Mouse (Mus musculus) liver, embryonic 11.5 days (tissue): ENCODE results near the gene Hspg2. TPM values are rescaled to one million over a fixed set of nuclear protein-coding genes. Genes with fewer than 3 reads are reported as not detected.

Experiments used
- ATAC-seq: fragments of 200-750 bp; cut with Nextera tagmentation; replicated peaks from 2 replicates; pipeline ENCODE4 v1.8.0; 2017; ENCODE audit warnings: moderate number of reproducible peaks, mild to moderate bottlenecking, moderate TSS enrichment, moderate library complexity; ENCODE audit not compliant: low FRiP score
- DNase-seq: peaks from one replicate; pipeline ENCODE4 v3.0.0-alpha.2; 2017; ENCODE audit warnings: low spot score
- H3K27ac ChIP-seq: fragments of 300-500 bp; sonication (generic); 2 replicates; pipeline ENCODE4 v1.5.1; 2014; ENCODE audit warnings: mild to moderate bottlenecking, low read depth, low read length, control low read depth
- H3K27me3 ChIP-seq: fragments of 300-500 bp; sonication (generic); replicated peaks from 2 replicates; pipeline ENCODE4 v1.6.1; 2014; ENCODE audit warnings: low read length, mixed read lengths; ENCODE audit not compliant: control insufficient read depth, insufficient read depth
- H3K36me3 ChIP-seq: fragments of 300-500 bp; sonication (generic); 2 replicates; pipeline ENCODE4 v1.6.1; 2014; ENCODE audit warnings: mild to moderate bottlenecking, low read length, moderate library complexity, mixed read lengths; ENCODE audit not compliant: control insufficient read depth, insufficient read depth
- H3K4me1 ChIP-seq: fragments of 300-500 bp; sonication (generic); replicated peaks from 2 replicates; pipeline ENCODE4 v1.6.1; 2014; ENCODE audit warnings: low read length, mixed read lengths; ENCODE audit not compliant: control insufficient read depth, insufficient read depth
- H3K4me2 ChIP-seq: fragments of 300-500 bp; sonication (generic); 2 replicates; pipeline ENCODE4 v1.6.1; 2014; ENCODE audit warnings: mild to moderate bottlenecking, control low read depth, moderate library complexity
- H3K4me3 ChIP-seq: fragments of 300-500 bp; sonication (generic); 2 replicates; pipeline ENCODE4 v1.5.1; 2014; ENCODE audit warnings: low read depth, low read length, control low read depth
- H3K9ac ChIP-seq: fragments of 300-500 bp; sonication (generic); 2 replicates; pipeline ENCODE4 v1.6.1; 2014; ENCODE audit warnings: low read depth, low read length, control low read depth
- H3K9me3 ChIP-seq: fragments of 300-500 bp; sonication (generic); 2 replicates; pipeline ENCODE4 v1.6.1; 2016; ENCODE audit warnings: low read length, inconsistent platforms, mixed read lengths; ENCODE audit not compliant: control insufficient read depth
- WGBS: fragments of 180-500 bp; shearing (Covaris S2); extraction: QIAGEN DNeasy Blood & Tissue Kit; methylation state at CpG from one replicate; pipeline ENCODE4 v1.1.7; 2014; 5-methylcytosine and 5-hydroxymethylcytosine counted together
- polyA plus RNA-seq: library from polyadenylated mRNA; unstranded; fragments of >200 nt; fragmentation: Nextera tagmentation; extraction: Ambion mirVana; gene quantifications from 2 replicates; pipeline ENCODE4 v1.2.1, GENCODE M21; 2014

The Hspg2 gene
- polyA plus RNA-seq, 1 experiment from 2014 or later = 20.8 TPM

GRCm38 (mm10) chr4:137469081-137469844, 694 bp downstream of the Hspg2 start:
- H3K4me2 ChIP-seq = peak overlapping the region; percentile 91
- H3K9me3 ChIP-seq = no peaks in the 10 kb centered on the region
- H3K36me3 ChIP-seq = no peaks in the 10 kb centered on the region
- no peak for ATAC-seq
- H3K27ac ChIP-seq = 0 out of 2 replicates have a peak overlapping the region, but pooled peaks have one; percentile 23
- WGBS = 6% methylated on average over 20 of the region's 20 CpGs
- no peak for DNase-seq
- 0 out of 2 replicates have a peak, but pooled peaks cover 2% of the 10 kb centered on the region for H3K27me3 ChIP-seq
- peak overlapping the region; percentile 71 for H3K4me3 ChIP-seq
- peaks cover 34% of the 10 kb centered on the region for H3K4me1 ChIP-seq
- peak overlapping the region; percentile 72 for H3K9ac ChIP-seq

GRCm38 (mm10) chr4:137469845-137470692, 1.5 kb downstream of the Hspg2 start:
- ATAC-seq (no peak), DNase-seq (no peak)
- Histone ChIP-seq H3K4me3 (peak overlapping the region; percentile 71), H3K27me3 (0 out of 2 replicates have a peak, but pooled peaks cover 2% of the 10 kb centered on the region), H3K9me3 (no peaks in the 10 kb centered on the region), H3K9ac (peak overlapping the region; percentile 72), H3K4me1 (peaks cover 37% of the 10 kb centered on the region), H3K4me2 (peak overlapping the region; percentile 91), H3K27ac (peak overlapping the region; percentile 56; the same call in 1 of the 2 replicates), H3K36me3 (no peaks in the 10 kb centered on the region)
- 39% methylated on average over 15 of the region's 15 CpGs for WGBS

GRCm38 (mm10) chr4:137470701-137471317, 2.2 kb downstream of the Hspg2 start:
- 0 out of 2 replicates have a peak, but pooled peaks cover 2% of the 10 kb centered on the region for H3K27me3 ChIP-seq
- no peaks in the 10 kb centered on the region for H3K9me3 ChIP-seq
- H3K4me1 ChIP-seq = peaks cover 44% of the 10 kb centered on the region
- H3K36me3 ChIP-seq = no peaks in the 10 kb centered on the region
- DNase-seq (no peak), ATAC-seq (no peak)
- H3K4me3 ChIP-seq = peak overlapping the region; percentile 71
- peak overlapping the region; percentile 56; the same call in 1 of the 2 replicates for H3K27ac ChIP-seq
- 50% methylated on average over 9 of the region's 9 CpGs for WGBS
- H3K4me2 ChIP-seq = peak overlapping the region; percentile 91
- H3K9ac ChIP-seq = no peak overlapping the region

- no peak for ATAC-seq
- no peak for DNase-seq
- no peak overlapping the region for H3K9ac ChIP-seq
- H3K27me3 ChIP-seq = 0 out of 2 replicates have a peak, but pooled peaks cover 2% of the 10 kb centered on the region
- H3K4me2 ChIP-seq = peak overlapping the region; percentile 28; the same call in 1 of the 2 replicates
- H3K4me1 ChIP-seq = peaks cover 50% of the 10 kb centered on the region
- no peak overlapping the region for H3K27ac ChIP-seq
- no peak overlapping the region for H3K4me3 ChIP-seq
- WGBS = 64% methylated on average over 8 of the region's 8 CpGs
- no peaks in the 10 kb centered on the region for H3K36me3 ChIP-seq
- no peaks in the 10 kb centered on the region for H3K9me3 ChIP-seq
These were observed 2.8 kb downstream of the Hspg2 start for GRCm38 (mm10) chr4:137471326-137471725.

GRCm38 (mm10) chr4:137473240-137473639, 4.7 kb downstream of the Hspg2 start:
- 79% methylated on average over 8 of the region's 8 CpGs for WGBS
- H3K4me2 ChIP-seq = no peak overlapping the region
- ATAC-seq (no peak), DNase-seq (no peak)
- no peak overlapping the region for H3K9ac ChIP-seq
- no peaks in the 10 kb centered on the region for H3K9me3 ChIP-seq
- no peak overlapping the region for H3K4me3 ChIP-seq
- peaks cover 62% of the 10 kb centered on the region for H3K4me1 ChIP-seq
- H3K36me3 ChIP-seq = no peaks in the 10 kb centered on the region
- H3K27ac ChIP-seq = no peak overlapping the region
- 0 out of 2 replicates have a peak, but pooled peaks cover 2% of the 10 kb centered on the region for H3K27me3 ChIP-seq

GRCm38 (mm10) chr4:137473701-137474388, 5.3 kb downstream of the Hspg2 start:
- Histone ChIP-seq H3K9ac (no peak overlapping the region), H3K9me3 (no peaks in the 10 kb centered on the region), H3K4me3 (no peak overlapping the region), H3K4me2 (no peak overlapping the region), H3K27me3 (0 out of 2 replicates have a peak, but pooled peaks cover 2% of the 10 kb centered on the region), H3K4me1 (peaks cover 67% of the 10 kb centered on the region), H3K36me3 (no peaks in the 10 kb centered on the region), H3K27ac (0 out of 2 replicates have a peak overlapping the region, but pooled peaks have one; percentile 21)
- 56% methylated on average over 18 of the region's 18 CpGs for WGBS
- ATAC-seq = no peak
- no peak for DNase-seq

- Histone ChIP-seq H3K4me2 (no peak overlapping the region), H3K36me3 (no peaks in the 10 kb centered on the region), H3K27me3 (no peaks in the 10 kb centered on the region), H3K4me1 (peaks cover 71% of the 10 kb centered on the region), H3K9me3 (no peaks in the 10 kb centered on the region), H3K27ac (no peak overlapping the region), H3K4me3 (no peak overlapping the region), H3K9ac (no peak overlapping the region)
- 86% methylated on average over 7 of the region's 7 CpGs for WGBS
- DNase-seq (no peak), ATAC-seq (no peak)
These were observed 6.1 kb downstream of the Hspg2 start for GRCm38 (mm10) chr4:137474694-137475093.
